Mouse (Mus musculus) heart, adult 18-20 months (tissue): ENCODE measurements around the gene Ak5. TPM values are rescaled to one million over a fixed set of nuclear protein-coding genes. Genes with fewer than 3 reads are reported as not detected.
"Not testable (repeated sequence)": the region's sequence is repeated elsewhere in the genome, so short reads cannot be mapped to it uniquely, and the experiment has no call there.

Experiments used
- DNase-seq, 2 experiments: peaks; one replicate each; pipeline ENCODE4 v3.0.0; 2021 to 2022; ENCODE audit warnings: mixed read lengths in 1 of 2
- total RNA-seq, 2 experiments: library from RNA; stranded (reverse); gene quantifications; 2 replicates each; pipeline ENCODE4 v1.2.3; 2021

Ak5 gene
- total RNA-seq, 2 experiments from 2014 or later, result not detected

- DNase-seq, result no peak
Measured at GRCm38 (mm10) chr3:152625061-152625820, 42.9 kb downstream of the Ak5 start.

GRCm38 (mm10) chr3:152620534-152620933, 47.6 kb downstream of the Ak5 start:
- no peak for DNase-seq

- no peak for DNase-seq
Measured at GRCm38 (mm10) chr3:152620058-152620457, 48.1 kb downstream of the Ak5 start.

- DNase-seq, result no peak
Measured at GRCm38 (mm10) chr3:152609076-152609475, 59.1 kb downstream of the Ak5 start.

GRCm38 (mm10) chr3:152605849-152606248, 62.3 kb downstream of the Ak5 start:
- no peak for DNase-seq

GRCm38 (mm10) chr3:152599679-152600078, 68.5 kb downstream of the Ak5 start:
- DNase-seq, result no peak

GRCm38 (mm10) chr3:152596406-152597050, 71.6 kb downstream of the Ak5 start:
- no peak for DNase-seq

- DNase-seq, result no peak
Measured at GRCm38 (mm10) chr3:152592767-152593425, 75.3 kb downstream of the Ak5 start.

- no peak for DNase-seq
Measured at GRCm38 (mm10) chr3:152590491-152590890, 77.7 kb downstream of the Ak5 start.

GRCm38 (mm10) chr3:152589101-152589500, 79.1 kb downstream of the Ak5 start:
- not testable (repeated sequence) for DNase-seq

- no peak for DNase-seq
Measured at GRCm38 (mm10) chr3:152587007-152587406, 81.2 kb downstream of the Ak5 start.

- no peak for DNase-seq
Measured at GRCm38 (mm10) chr3:152586191-152586590, 82.0 kb downstream of the Ak5 start.

GRCm38 (mm10) chr3:152585581-152585980, 82.6 kb downstream of the Ak5 start:
- no peak for DNase-seq

GRCm38 (mm10) chr3:152583033-152583432, 85.1 kb downstream of the Ak5 start:
- DNase-seq, result no peak

GRCm38 (mm10) chr3:152581853-152582252, 86.3 kb downstream of the Ak5 start:
- DNase-seq, result peak in 1 of 2 experiments; percentile 10

GRCm38 (mm10) chr3:152579984-152580591, 88.1 kb downstream of the Ak5 start:
- no peak for DNase-seq

GRCm38 (mm10) chr3:152578282-152579228, 89.6 kb downstream of the Ak5 start:
- DNase-seq, result no peak

GRCm38 (mm10) chr3:152577763-152578162, 90.4 kb downstream of the Ak5 start:
- no peak for DNase-seq

- no peak for DNase-seq
Measured at GRCm38 (mm10) chr3:152577273-152577672, 90.9 kb downstream of the Ak5 start.

- no peak for DNase-seq
Measured at GRCm38 (mm10) chr3:152569242-152569605, 98.9 kb downstream of the Ak5 start.

- DNase-seq, result no peak
Measured at GRCm38 (mm10) chr3:152568455-152569241, 99.5 kb downstream of the Ak5 start.
